Mouse (Mus musculus) gastrocnemius, adult 2 months (tissue): ENCODE results near the gene Birc7. TPM values are rescaled to one million over a fixed set of nuclear protein-coding genes. Genes with fewer than 3 reads are reported as not detected.

ENCODE experiments used
- DNase-seq: peaks from one replicate; pipeline ENCODE4 v3.0.0; 2022
- H3K27ac ChIP-seq: fragments of 200-600 bp; 2 replicates; pipeline ENCODE4 v1.8.1; 2022; ENCODE audit warnings: mild to moderate bottlenecking
- H3K4me3 ChIP-seq: fragments of 200-600 bp; 2 replicates; pipeline ENCODE4 v1.8.1; 2022; ENCODE audit warnings: mild to moderate bottlenecking, moderate library complexity
- CTCF ChIP-seq: fragments of 200-600 bp; IDR thresholded peaks from 2 replicates; pipeline ENCODE4 v1.8.1; 2022; ENCODE audit warnings: antibody characterized with exemption, mild to moderate bottlenecking, moderate library complexity
- intact Hi-C: fragments of 180-260 bp; cut with DNase I; formaldehyde crosslinking; loops from one replicate; pipeline ENCODE4 v1.15.1; 2025
- total RNA-seq, 2 experiments: library from RNA; stranded (reverse); gene quantifications; 2 replicates each; pipeline ENCODE4 v1.2.3; 2021

The Birc7 gene
- total RNA-seq, 2 experiments from 2014 or later: not detected

DNA sequence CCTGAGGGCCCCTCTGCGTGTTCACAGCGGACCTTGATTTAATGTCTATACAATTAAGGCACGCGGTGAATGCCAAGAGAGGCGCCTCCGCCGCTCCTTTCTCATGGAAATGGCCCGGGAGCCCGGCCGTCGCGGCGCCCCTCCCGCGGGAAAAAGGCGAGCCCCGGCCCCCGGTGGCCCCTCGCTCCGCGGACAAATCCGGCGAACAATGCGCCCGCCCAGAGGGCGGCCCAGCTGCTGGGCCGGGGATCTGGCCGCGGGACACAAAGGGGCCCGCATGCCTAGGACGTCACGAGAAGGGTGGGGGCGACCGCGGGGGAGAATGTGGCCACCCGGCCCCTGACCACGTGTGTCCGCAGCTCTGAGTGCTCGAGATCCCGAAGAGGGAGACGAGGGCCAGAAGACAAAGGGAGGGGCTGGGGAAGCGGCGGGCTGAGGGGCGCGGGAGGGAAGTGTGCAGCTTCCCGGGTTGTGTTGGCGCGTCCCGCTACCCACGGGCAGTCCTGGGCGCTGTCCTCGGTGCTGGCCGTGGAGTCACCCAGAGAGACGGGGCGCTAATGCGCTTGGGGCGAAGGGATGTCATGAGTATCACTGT lies 34.7 kb upstream of the Birc7 start:
- peak overlapping the region; percentile 72 for H3K4me3 ChIP-seq
- no peak overlapping the region for H3K27ac ChIP-seq
- DNase-seq: peak; percentile 47
- TF ChIP-seq CTCF: no peak
- intact Hi-C loops: loop anchor here (10.0 kb wide), 1 partner anchor 109 kb away; no protein-coding TSS in a partner anchor

DNA sequence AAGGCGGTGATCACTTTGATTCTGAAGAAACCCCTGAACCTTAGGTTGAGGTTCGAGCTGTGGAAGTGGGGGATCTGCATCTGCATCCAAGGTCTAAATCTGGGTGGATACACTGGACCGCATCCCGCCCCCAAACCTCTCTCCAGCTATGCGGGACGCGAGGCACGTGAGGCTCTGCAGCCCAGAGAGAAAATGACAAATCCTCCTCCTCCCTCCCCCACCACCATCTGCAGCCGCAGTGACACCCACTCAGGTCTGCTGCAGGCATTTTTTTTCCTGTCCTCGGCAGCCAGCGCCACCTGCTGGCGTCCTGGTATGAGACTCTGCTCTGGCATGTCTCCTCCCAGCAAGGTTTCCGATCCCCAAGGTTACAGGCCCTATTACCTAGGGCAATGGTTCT lies 34.1 kb upstream of the Birc7 start:
- peak; percentile 73 for TF ChIP-seq CTCF
- H3K4me3 ChIP-seq: peak overlapping the region; percentile 72
- H3K27ac ChIP-seq: no peak overlapping the region
- intact Hi-C loops: loop anchor here (10.0 kb wide), 1 partner anchor 110 kb away; no protein-coding TSS in a partner anchor
- DNase-seq: peak; percentile 63

DNA sequence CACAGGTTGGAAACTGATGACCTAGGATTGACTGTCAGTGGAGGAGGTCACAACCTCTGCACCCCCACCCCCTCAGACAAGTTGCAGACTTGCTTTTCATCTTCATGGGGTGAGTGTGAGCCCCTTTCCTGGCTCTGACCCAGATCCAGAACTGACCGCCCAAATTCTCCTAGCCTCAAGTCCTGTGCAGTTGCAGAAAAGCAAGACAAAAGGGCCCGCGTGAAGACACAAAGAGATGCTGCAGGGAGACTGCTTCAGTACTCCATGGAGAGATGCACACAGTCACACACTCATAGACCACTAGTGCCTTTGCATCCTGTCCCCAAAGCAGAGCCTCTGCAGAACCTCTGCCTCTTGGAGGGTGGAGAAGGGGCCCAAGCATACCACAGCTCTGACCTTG lies 33.5 kb upstream of the Birc7 start:
- intact Hi-C loops: loop anchor here (10.0 kb wide), 1 partner anchor 111 kb away; no protein-coding TSS in a partner anchor
- H3K4me3 ChIP-seq: no peak overlapping the region
- H3K27ac ChIP-seq: no peak overlapping the region
- DNase-seq: no peak
- no peak for TF ChIP-seq CTCF

DNA sequence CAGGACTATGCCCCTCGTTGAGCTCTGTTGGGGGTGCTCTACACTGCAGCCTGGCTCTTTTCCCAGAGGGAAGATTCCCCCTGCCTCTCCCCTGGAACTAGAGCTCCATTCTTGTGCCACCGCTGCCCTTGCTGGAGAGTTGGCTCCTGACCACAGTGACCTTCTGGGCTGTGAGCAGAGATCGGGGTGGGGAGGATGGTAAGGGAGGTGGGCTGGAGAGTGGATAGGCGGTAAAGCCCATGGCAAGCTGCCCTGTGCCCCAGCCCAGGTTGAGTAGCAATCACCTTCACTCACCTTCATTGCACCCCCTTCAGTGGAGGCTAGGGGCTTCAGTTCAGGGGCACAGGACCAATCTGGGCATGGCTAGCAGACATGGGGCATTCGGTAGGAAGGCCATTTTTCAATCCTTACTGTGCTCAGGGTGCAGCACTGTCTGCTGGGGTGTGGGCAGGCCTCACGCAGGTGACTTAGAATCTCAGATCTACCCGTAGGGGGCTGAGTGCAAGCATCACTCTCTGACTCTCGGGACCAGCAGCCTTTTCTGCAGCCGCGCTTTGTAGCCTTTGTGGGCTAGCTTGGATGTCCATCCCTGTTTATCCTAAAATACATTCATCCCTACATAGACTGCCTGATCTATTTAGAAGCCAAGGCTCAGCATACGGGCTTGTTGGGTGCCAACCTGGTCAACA lies 32.8 kb upstream of the Birc7 start:
- no peak for DNase-seq
- H3K4me3 ChIP-seq: no peak overlapping the region
- intact Hi-C loops: loop anchor here (10.0 kb wide), 1 partner anchor 111 kb away; no protein-coding TSS in a partner anchor
- TF ChIP-seq CTCF: no peak
- H3K27ac ChIP-seq: no peak overlapping the region

DNA sequence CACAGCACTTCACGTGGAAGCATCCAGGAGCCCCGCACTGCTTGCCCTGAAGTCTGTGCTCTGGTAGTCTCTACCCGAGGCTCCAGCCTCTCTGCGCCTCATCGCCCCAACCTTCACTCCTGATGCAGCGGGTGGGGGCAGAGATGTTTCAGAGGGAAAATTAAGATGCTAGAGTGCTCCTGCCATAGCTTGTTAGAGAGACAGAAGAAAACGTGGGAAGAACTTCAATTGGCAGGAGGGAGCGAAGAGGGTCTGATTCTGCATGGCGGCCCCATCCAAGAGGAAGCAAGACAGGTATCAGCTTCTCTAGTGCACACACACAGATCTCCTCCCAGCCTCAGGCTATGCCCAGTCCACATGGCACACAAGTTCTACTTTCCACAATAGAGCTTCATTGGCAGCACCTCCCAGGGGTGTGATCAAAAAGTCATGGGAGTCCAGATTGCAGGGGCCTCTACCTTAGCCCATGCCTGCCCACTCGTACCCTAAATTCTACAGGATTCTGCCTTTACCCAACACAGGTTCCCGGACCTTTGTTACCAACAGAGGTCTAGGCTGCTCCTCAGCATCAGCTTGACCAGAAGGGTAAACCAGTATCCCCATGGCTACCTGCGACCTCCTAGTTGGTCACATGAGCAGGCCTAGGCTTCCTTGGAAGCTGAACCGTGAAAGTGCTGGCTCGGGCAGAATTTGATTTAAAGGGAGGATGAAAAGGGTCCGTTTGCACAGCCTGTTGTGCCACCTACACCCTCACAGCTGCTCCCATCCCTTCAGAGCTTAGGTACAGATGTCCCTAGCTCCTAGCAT lies 31.8 kb upstream of the Birc7 start:
- Histone ChIP-seq H3K4me3 (no peak overlapping the region), H3K27ac (no peak overlapping the region)
- no peak for DNase-seq
- intact Hi-C loops: loop anchor here (10.0 kb wide), 1 partner anchor 112 kb away; no protein-coding TSS in a partner anchor
- no peak for TF ChIP-seq CTCF

DNA sequence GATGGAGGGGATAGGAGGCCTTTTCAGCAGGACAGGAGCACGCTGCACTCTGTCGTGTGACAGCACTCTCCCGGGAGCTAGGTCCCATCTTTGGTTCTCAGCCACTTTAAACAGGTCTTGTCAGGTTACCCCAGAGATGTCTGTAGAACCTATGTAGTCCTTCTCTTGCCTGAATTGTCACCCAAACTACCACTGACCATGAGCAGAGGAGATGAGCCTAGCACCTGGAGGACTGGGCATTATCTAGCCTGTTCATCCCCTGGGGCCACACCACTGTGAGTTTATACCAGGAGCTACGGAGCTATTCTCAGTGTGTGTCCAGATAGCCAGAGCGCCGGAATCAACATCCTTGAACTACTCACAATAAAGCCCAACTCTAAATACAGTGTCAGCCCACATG lies 31.0 kb upstream of the Birc7 start:
- DNase-seq: no peak
- intact Hi-C loops: loop anchor here (10.0 kb wide), 1 partner anchor 113 kb away; no protein-coding TSS in a partner anchor
- no peak for TF ChIP-seq CTCF
- Histone ChIP-seq H3K4me3 (no peak overlapping the region), H3K27ac (no peak overlapping the region)

DNA sequence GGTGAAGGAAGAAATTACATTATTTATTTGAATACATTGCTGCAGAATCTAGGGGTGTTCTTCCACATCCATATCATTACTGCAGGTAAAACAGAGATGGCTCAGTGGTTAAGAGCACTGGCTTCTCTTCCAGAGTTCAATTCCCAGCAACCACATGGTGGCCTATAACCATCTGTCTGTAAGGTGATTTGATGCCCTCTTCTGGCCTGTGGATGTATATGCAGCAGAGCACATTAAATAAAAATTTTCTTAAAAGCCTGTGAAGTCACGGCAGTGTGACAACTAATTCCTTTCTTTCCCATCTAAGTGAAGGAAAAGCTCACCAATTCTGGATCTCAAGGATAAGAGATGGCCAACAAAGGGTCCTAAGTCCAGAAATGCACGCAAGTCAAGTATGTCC lies 26.7 kb upstream of the Birc7 start:
- Histone ChIP-seq H3K27ac (no peak overlapping the region), H3K4me3 (no peak overlapping the region)
- TF ChIP-seq CTCF: peak; percentile 50; the same call in 1 of the 2 replicates
- intact Hi-C loops: no loop called here
- no peak for DNase-seq

DNA sequence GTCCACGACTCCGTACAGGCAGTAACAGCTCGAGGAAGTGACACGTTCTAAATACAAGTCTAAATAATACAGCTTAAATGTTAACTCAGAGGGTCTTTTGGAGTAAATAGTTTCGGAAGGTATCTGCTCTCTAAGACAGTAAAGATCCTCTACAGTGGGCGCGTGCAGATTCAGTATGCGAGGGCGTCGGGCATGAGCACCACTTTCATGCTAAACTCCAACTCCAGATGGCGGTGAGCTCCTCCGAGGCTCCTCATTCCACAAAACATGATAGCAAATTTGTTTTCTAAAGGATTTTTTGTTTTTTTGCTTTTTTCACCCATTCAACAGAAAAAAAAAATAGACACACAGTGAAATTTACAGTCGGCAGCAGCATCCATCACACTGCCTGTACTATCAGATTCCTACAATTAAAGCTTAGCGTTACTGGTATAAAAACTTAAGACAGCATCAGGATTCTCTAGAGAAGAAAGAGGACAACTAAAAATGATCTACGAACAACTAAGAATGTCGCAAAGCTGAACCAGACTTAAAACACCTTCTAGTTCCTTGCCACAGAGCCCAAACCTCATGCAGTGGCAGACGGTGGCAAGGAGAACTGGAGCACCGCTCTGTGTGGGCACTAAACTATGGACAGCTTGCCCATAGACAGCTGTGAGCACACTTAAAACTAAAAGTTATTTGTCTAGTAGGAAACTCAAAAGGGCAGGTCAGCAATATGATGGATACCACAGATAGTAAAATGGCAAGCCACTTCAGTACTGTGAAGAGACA lies 24.2 kb upstream of the Birc7 start:
- intact Hi-C loops: no loop called here
- Histone ChIP-seq H3K4me3 (no peak overlapping the region), H3K27ac (no peak overlapping the region)
- TF ChIP-seq CTCF: no peak
- DNase-seq: no peak

DNA sequence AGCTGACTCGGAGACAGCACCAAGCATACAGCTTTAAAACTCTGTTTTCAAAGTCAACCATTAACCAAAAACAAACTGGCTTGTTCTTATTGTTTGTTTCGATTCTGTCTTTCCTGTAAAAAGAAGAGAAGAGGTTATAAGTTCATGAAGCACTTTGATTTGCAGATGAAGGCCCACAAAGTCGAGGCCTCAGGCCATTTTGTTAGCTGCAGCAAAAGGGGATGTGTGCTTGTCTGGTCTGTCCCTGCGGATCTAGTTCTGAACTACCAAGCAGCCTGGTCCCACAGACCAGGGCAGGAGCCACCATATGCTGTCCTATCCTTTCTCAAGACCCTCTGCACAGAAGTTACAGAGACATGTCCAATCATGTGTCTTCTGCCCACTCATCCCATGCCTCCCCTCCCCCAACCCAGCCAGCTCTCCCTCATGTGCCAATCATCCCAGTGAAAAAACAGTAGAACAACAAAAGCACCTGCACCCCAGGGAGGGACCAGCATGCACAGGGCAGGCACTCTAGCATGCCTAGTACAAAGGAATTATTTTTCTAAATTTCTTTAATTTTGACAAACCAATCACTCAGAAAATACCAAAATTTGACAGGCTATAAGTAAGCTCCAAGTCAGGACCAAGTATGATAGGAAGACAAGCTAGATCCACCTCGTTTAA lies 23.1 kb upstream of the Birc7 start:
- Histone ChIP-seq H3K27ac (no peak overlapping the region), H3K4me3 (no peak overlapping the region)
- intact Hi-C loops: no loop called here
- DNase-seq: no peak
- TF ChIP-seq CTCF: no peak

DNA sequence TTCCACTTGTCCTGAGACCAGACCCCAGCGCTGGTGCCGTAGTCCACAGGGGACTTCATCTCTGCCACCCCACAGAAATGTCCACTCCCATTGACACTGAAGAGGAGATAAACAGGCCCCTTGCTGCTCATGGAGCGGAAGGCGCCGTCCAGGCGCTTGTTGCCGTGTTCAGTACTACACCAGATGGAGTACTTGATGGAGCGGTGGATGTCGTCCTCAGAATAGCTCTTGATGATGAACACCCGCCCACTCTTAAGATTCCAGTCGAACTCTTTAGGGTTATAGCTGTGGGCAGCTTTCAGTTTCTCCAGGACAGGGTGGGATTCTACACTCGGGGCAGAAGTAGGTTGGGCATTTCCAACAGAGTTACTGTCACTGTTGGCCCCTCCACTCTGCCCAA lies 17.9 kb upstream of the Birc7 start:
- no peak for TF ChIP-seq CTCF
- intact Hi-C loops: no loop called here
- DNase-seq: no peak

DNA sequence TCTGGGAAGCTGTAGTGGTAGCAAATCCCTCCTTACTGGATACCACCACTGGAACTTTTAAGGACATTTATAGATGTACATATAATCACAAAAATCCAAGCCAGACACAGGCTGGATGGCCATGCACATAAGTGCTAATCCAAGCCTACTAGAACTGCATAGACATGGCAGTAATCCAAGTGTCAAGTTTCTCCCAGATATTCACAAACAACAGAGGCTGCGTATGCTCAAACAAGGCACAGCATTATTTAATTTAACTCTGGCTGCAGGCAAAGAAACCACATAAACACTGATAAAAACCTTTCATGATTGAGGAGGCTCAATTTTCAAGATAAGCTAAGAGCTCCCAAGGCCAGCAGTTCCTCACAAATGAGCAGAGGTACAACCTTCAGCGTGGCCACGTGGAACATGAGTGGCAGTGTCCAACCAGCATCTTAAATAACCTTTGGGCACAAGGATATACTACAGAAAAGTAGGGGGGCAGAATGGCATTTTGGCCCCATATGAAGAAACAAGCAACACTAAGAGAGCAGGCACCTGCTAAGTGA lies 12.9 kb upstream of the Birc7 start:
- Histone ChIP-seq H3K4me3 (no peak overlapping the region), H3K27ac (peak overlapping the region; percentile 35; the same call in 1 of the 2 replicates)
- intact Hi-C loops: no loop called here

More for the DNA sequence above, 17.9 kb upstream of the Birc7 start:
- H3K27ac ChIP-seq: no peak overlapping the region
- no peak overlapping the region for H3K4me3 ChIP-seq

More for the DNA sequence above, 12.9 kb upstream of the Birc7 start:
- TF ChIP-seq CTCF: no peak
- DNase-seq: no peak
